Mouse (Mus musculus) heart, postnatal 0 days (tissue): ENCODE data around the gene Ticrr.

Experiments used
- CTCF ChIP-seq: IDR thresholded peaks from 2 replicates; pipeline ENCODE4 v1.5.1; 2016; ENCODE audit warnings: antibody characterized with exemption, control low read depth, low read depth
- EP300 ChIP-seq: IDR thresholded peaks from 2 replicates; pipeline ENCODE4 v1.6.1; 2016; ENCODE audit warnings: antibody characterized with exemption, low read depth

DNA sequence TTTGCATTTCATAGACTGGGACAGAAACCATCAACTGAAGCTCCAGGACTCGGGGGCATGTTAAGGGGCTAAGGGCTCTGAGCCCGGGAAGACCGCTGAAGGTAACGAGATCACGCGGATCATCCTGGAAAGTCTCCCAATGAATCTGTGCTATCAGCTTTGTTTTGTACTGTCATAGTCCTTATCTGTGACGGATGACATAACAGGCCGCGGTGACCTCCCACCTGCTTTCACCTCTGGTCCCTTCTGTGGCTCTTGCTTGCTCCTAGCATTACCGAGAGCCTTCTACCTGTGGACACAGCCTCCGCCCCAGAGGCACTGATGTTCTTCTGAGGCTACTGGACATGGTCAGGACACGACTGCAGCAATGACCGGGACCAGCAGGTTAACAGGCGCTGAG is 76.5 kb downstream of the Ticrr start:
- no peak for TF ChIP-seq EP300
- no peak for TF ChIP-seq CTCF
